ENCODE assay signal across 11 mouse cellular contexts in the genomic region with DNA sequence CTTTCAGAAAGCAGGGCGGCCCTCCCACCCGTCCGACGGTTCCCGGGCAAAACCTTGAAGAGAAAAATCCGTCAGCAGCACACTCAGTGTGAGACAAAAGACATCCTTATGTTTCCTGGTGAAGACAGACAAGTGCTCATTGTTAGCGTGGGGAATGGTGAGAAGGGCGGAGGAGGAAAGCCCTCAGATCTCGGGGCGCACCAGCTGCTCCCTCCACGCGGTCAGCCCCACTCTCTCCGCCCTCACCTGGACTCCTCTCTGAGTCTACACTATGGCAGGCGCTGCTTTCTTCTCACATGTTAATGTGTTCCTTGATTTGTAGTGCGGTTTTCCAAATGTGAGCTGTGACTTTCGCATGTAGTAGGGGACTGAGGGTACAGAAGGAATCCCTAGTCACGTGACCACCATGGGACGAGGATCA. TPM values are rescaled to one million over a fixed set of nuclear protein-coding genes. Genes with fewer than 3 reads are reported as not detected.
A peak's percentile ranks its signal among the peaks of the same experiment; 100 is the strongest.
DNase-seq lines count a peak whose midpoint lies in the region; ATAC-seq lines count a peak whose summit lies in the region.
"Had no signal": no experiment of that assay in that cellular context is flagged by ENCODE, and none has a peak within 500 bp of the region (broad histone marks: within the 10 kb centered on the region; RNA-seq: fewer than 3 reads in every experiment).

No protein-coding gene starts in this region.

- no peak overlapping the region for H3K4me3 ChIP-seq in heart, embryonic 15.5 days
- H3K4me3 ChIP-seq in forebrain, embryonic 11.5 days (ENCODE audit: low read depth, low read length), result no peak overlapping the region
- H3K4me3 ChIP-seq in limb, embryonic 10.5 days, result peak overlapping the region; percentile 17; the same call in 1 of the 2 replicates
- no peak overlapping the region for H3K4me3 ChIP-seq in neural tube, embryonic 15.5 days (replicated peaks)

- DNase-seq in heart, adult 18-20 months, result no peak
- peak; percentile 66 for DNase-seq in forebrain, embryonic 11.5 days (ENCODE audit: low spot score)
- DNase-seq in limb, embryonic 10.5 days (ENCODE audit: low spot score), result peak; percentile 42
- DNase-seq in urinary bladder, postnatal 10 days (ENCODE audit: low spot score), result no peak
- DNase-seq in layer of hippocampus, postnatal 14 days (ENCODE audit: low spot score in 2 of 2), result no peak
- no peak for DNase-seq in gastrocnemius, postnatal 10 days
- DNase-seq: adrenal gland, postnatal 14 days had no signal

- no peak for ATAC-seq in heart, embryonic 15.5 days (replicated peaks; ENCODE audit: insufficient number of reproducible peaks, insufficient read depth, low FRiP score, low read depth)
- ATAC-seq in forebrain, embryonic 11.5 days (replicated peaks; ENCODE audit: low FRiP score), result peak; percentile 29
- no peak for ATAC-seq in neural tube, embryonic 15.5 days (ENCODE audit: low FRiP score)

- H3K4me1 ChIP-seq in heart, embryonic 15.5 days (replicated peaks), result peaks cover 20% of the 10 kb centered on the region
- peaks cover 57% of the 10 kb centered on the region for H3K4me1 ChIP-seq in forebrain, embryonic 11.5 days (replicated peaks; ENCODE audit: control insufficient read depth, insufficient read depth, low read length)
- H3K4me1 ChIP-seq in limb, embryonic 10.5 days, result peaks cover 56% of the 10 kb centered on the region
- H3K4me1 ChIP-seq in neural tube, embryonic 15.5 days, result peaks cover 66% of the 10 kb centered on the region

- peaks cover 28% of the 10 kb centered on the region for H3K27me3 ChIP-seq in heart, embryonic 15.5 days
- no peaks in the 10 kb centered on the region for H3K27me3 ChIP-seq in forebrain, embryonic 11.5 days (ENCODE audit: control insufficient read depth, insufficient read depth, low read length)
- peaks cover 36% of the 10 kb centered on the region for H3K27me3 ChIP-seq in limb, embryonic 10.5 days (ENCODE audit: low read depth, poor library complexity, severe bottlenecking)
- H3K27me3 ChIP-seq in neural tube, embryonic 15.5 days (replicated peaks), result no peaks in the 10 kb centered on the region
- H3K27me3 ChIP-seq: limb, embryonic 15.5 days had no signal

- H3K27ac ChIP-seq in heart, embryonic 15.5 days, result no peak overlapping the region
- H3K27ac ChIP-seq in forebrain, embryonic 11.5 days (ENCODE audit: low read depth, low read length), result peak overlapping the region; percentile 97
- no peak overlapping the region; the same call in 1 of the 2 replicates for H3K27ac ChIP-seq in limb, embryonic 10.5 days
- H3K27ac ChIP-seq in neural tube, embryonic 15.5 days (replicated peaks), result no peak overlapping the region
- H3K27ac ChIP-seq: limb, embryonic 15.5 days had no signal

- peak overlapping the region; percentile 17; the same call in 1 of the 2 replicates for H3K4me2 ChIP-seq in heart, embryonic 15.5 days
- H3K4me2 ChIP-seq in forebrain, embryonic 11.5 days (ENCODE audit: low read depth, low read length, severe bottlenecking), result peak overlapping the region; percentile 42
- H3K4me2 ChIP-seq in neural tube, embryonic 15.5 days, result peak overlapping the region; percentile 39

- 0 out of 2 replicates have a peak overlapping the region, but pooled peaks have one; percentile 6 for H3K9ac ChIP-seq in heart, embryonic 15.5 days
- H3K9ac ChIP-seq in forebrain, embryonic 11.5 days (ENCODE audit: low read length), result peak overlapping the region; percentile 40
- no peak overlapping the region for H3K9ac ChIP-seq in neural tube, embryonic 15.5 days (replicated peaks)
- H3K9ac ChIP-seq: limb, embryonic 15.5 days had no signal

- no peaks in the 10 kb centered on the region for H3K9me3 ChIP-seq in heart, embryonic 15.5 days (replicated peaks)
- H3K9me3 ChIP-seq in forebrain, embryonic 11.5 days (ENCODE audit: control insufficient read depth, low read length), result no peaks in the 10 kb centered on the region; the same call in 1 of the 2 replicates
- no peaks in the 10 kb centered on the region for H3K9me3 ChIP-seq in limb, embryonic 10.5 days (replicated peaks)
- H3K9me3 ChIP-seq in neural tube, embryonic 15.5 days (replicated peaks), result no peaks in the 10 kb centered on the region
- H3K9me3 ChIP-seq: limb, embryonic 15.5 days had no signal

- H3K36me3 ChIP-seq in heart, embryonic 15.5 days, result no peaks in the 10 kb centered on the region
- H3K36me3 ChIP-seq in forebrain, embryonic 11.5 days (ENCODE audit: control insufficient read depth, insufficient read depth, low read length), result no peaks in the 10 kb centered on the region; the same call in 1 of the 2 replicates
- H3K36me3 ChIP-seq in limb, embryonic 10.5 days, result no peaks in the 10 kb centered on the region
- no peaks in the 10 kb centered on the region for H3K36me3 ChIP-seq in neural tube, embryonic 15.5 days
- H3K36me3 ChIP-seq: limb, embryonic 15.5 days had no signal

- 21% methylated on average over 18 of the region's 18 CpGs for WGBS in heart, embryonic 15.5 days
- 4% methylated on average over 18 of the region's 18 CpGs for WGBS in forebrain, embryonic 11.5 days
- 19% methylated on average over 18 of the region's 18 CpGs for WGBS in limb, embryonic 10.5 days
- 7% methylated on average over 18 of the region's 18 CpGs for WGBS in neural tube, embryonic 15.5 days

RNA-seq across cellular contexts. Expression of gene Sema5b, which starts 47.8 kb away (rescaled TPM):
- 1.8 and 2.9 TPM in 2 replicates for polyA plus RNA-seq in heart, embryonic 15.5 days (2015; fragmentation: Nextera tagmentation; extraction: Ambion mirVana)
- total RNA-seq in heart, adult 18-20 months (2021), result 1 to 10 TPM; 3.2 to 3.8 TPM
- 58.0 and 62.6 TPM in 2 replicates for polyA plus RNA-seq in forebrain, embryonic 11.5 days (2014; fragmentation: Nextera tagmentation; extraction: Ambion mirVana)
- polyA plus RNA-seq in limb, embryonic 10.5 days (2016; fragmentation: Nextera tagmentation; extraction: Ambion mirVana), result 2.0 and 3.4 TPM in 2 replicates
- polyA plus RNA-seq in neural tube, embryonic 15.5 days (2015; fragmentation: Nextera tagmentation; extraction: Ambion mirVana), result 16.9 and 17.2 TPM in 2 replicates
- total RNA-seq in layer of hippocampus, postnatal 14 days (2021), result 10 to 100 TPM; 20.7 to 21.7 TPM
- 1 to 10 TPM; 1.9 to 4.1 TPM for total RNA-seq in gastrocnemius, postnatal 10 days (2021)
- total RNA-seq: hematopoietic stem cell, adult 5-6 weeks had no signal

Comparison
In these comparisons a context has a peak if more than half of its experiments do, and no peak if none do; other contexts are left out.
1. DNase-seq: peak in forebrain, embryonic 11.5 days (single experiment) and limb, embryonic 10.5 days (single experiment); none in heart, adult 18-20 months (0 of 2), urinary bladder, postnatal 10 days (single experiment), layer of hippocampus, postnatal 14 days (0 of 2) and gastrocnemius, postnatal 10 days (single experiment).
2. Peak in every context shown above with its lines, with median percentiles within 50 percentile points of each other: H3K4me2 ChIP-seq.